Mouse (Mus musculus) cerebellum, adult 11-12 months (tissue): Measurements from ENCODE around the gene Lrch1.

ENCODE experiments used
- DNase-seq: peaks from one replicate; pipeline ENCODE4 v3.0.0; 2022

Lrch1 gene

GRCm38 (mm10) chr14:74918521-74919103, 29.1 kb downstream of the Lrch1 start:
- no peak for DNase-seq

DNA sequence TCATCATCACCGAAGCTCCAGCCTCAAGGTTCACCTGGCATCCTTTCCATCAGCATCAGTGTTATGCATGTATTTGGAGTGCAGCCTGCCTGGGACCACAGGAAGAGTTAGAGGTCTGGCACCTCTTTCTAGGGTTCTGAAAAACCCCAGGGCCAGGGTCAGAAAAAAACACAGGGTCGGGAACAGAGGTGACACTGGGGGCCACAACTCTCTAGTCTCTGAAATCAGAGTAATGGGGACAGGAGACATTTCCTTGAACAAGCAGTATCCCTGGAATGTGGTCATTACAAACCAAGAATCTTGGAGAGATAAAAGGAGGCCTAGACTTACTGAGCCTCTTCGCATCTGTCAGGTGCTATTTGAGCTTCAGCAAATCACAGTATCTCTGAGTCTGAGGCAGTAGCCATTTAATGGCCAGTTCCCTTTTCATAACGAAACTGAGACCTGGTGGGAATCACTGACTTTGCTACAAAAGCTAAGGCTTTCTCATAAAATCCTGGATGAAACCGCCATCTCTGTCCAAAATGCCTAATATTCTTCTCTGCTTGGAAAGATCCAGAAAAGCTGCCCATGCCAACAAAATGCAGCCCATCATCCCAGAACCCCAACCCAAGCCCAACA, 30.1 kb downstream of the Lrch1 start:
- no peak for DNase-seq

GRCm38 (mm10) chr14:74916691-74917090, 31.0 kb downstream of the Lrch1 start:
- no peak for DNase-seq

- no peak for DNase-seq
Measured at GRCm38 (mm10) chr14:74916075-74916474, 31.6 kb downstream of the Lrch1 start.

- DNase-seq = no peak
Measured at GRCm38 (mm10) chr14:74915658-74916057, 32.0 kb downstream of the Lrch1 start.

GRCm38 (mm10) chr14:74915025-74915424, 32.7 kb downstream of the Lrch1 start:
- no peak for DNase-seq

DNA sequence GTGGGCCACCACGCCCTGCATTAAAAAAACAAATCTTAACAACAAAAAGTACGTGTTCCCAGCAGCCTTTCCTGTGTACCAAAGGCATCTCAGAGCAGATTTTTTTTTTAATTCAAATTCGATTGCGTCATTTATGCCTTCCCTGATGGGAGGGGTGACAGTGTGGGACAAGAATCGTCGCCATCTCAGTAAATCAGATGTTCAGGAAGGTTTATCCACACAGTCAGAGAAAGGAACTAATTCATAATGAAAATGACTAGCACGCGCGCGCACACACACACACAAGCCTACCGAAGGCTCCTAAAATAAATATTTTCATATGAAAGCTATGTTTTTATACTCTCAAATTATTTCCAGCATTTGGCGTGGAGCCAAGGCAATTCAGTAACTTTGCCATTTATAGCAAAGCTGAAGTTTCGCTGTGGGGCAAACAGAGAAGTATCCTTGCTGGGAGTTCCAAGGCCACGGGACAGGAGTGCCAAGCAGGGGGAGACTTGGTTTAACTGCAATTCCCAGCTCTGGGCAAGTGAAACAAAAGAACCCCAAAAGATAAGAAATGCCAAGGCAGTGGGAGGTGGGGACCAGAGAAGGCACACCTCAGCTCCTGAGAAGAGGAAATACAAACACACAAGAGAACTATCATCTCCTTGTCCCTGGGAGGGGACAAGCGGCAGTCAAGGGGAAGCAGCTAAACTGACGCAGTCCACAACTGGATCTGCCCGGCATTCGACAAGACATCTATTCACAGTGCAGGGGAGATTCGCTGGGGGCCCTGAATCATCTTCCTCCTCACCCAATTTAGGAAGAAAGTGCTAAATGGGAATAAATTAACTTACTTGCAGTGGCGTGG, 34.1 kb downstream of the Lrch1 start:
- DNase-seq = no peak

GRCm38 (mm10) chr14:74910363-74910762, 37.3 kb downstream of the Lrch1 start:
- DNase-seq = no peak

DNA sequence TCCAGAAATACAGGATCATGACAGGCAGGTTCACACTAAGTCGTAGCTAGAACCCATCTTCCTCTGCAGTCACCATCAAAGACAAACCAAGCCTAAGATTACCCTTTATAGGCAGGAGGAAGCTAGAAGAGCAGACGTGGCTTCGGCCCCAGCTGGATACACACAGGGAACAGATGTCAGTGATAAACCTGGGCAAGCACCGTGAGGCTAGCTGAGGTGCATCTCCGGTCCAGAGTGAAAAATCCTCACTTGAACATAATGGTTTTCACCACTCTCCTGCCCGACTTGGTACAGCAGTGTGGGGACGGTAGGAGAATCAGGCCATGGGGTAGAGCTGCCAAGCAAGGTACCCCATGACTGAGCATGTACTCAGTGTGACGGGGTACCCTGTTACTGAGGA, 38.7 kb downstream of the Lrch1 start:
- no peak for DNase-seq

GRCm38 (mm10) chr14:74908250-74908649, 39.4 kb downstream of the Lrch1 start:
- DNase-seq = no peak

- DNase-seq = no peak
Measured at GRCm38 (mm10) chr14:74907706-74908105, 40.0 kb downstream of the Lrch1 start.

GRCm38 (mm10) chr14:74905990-74906389, 41.7 kb downstream of the Lrch1 start:
- DNase-seq = no peak

DNA sequence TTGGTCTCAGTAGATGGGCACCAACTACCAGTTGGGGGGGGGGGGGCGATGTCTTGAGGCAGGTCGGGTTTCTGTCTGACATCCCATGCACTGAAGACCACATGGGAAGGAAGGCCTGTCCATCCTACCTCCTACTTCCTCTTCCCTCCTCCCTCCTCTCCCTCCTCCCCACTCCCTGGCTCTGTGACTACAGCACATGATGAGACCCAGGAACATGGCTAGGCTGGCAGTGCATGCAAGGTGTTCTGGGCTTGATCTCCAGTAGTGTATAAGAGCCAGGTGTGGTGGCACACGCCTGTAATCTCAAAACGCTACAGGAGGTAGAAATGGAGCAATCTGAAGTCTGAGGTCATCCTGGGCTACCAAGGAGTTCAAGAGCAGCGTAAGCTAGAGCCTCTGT, 43.2 kb downstream of the Lrch1 start:
- DNase-seq = no peak

DNA sequence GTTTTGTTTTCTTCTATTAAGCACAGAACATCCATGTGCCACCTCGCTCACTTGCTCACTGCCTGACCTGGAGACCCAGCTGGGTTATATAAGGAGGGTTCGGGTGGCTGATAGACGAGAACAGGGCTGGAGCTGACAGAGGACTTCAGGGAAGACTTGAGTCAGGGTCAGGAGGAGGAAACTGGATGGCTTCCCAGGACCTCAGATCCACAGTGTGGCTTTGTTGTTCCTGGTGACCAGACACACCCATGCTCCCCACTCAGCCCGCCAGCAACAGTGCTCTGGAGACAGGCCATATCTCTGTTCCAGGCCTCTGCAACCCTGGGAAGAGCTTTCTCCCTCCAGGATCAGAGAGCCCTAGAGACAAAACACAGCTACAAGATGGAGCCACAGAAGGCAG, 44.6 kb downstream of the Lrch1 start:
- DNase-seq = no peak

DNA sequence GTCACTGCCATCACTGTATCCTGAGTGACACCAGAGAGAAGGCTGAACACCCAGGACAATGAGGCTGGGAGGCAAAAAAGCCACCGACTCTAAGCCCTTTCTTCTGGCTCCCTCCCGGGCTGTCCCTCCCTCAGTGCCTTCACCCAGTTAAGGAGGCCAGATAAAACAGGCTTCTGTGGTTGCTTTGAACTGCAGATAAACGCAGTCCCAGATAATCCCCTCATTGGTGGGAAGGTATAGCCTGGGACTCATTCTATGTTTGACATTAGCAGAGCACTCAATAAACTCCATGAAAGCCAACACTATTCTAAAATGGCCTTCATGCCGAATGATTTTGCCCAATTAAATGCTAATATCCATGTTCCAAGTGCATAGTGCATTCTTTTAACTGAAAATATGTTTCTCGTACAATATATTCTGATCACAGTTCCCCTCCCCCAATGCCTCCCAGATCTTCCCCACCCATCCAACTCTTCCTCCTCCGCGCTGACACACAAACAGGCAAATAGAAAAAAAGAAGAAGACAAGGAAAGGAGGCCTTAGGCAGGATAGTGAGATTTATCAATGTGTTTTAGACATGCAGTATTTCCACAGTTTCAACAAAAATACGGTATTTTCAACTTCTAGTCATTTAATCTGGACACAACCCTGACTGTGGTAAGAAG, 46.8 kb downstream of the Lrch1 start:
- DNase-seq = no peak

- DNase-seq = no peak
Measured at GRCm38 (mm10) chr14:74899953-74900704, 47.5 kb downstream of the Lrch1 start.

DNA sequence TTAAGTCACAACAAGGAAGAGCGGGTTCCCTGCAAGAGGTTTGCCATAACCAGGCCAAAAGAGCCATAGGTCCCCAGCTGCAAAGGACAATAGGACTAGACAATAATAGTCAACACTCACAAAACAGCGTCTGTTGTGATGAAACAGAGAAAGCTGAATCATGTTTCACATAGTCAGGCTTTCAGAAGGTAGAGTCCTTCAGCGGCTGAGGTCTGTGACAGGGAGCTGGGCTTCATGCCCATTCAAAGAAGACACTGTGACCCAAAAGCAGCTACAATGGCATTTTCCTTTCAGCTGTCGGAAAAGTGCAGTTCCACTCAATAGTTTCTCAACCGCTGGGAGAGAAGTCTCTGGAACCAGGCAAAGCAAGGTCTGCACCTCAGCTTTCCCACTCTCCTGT, 48.7 kb downstream of the Lrch1 start:
- no peak for DNase-seq

DNA sequence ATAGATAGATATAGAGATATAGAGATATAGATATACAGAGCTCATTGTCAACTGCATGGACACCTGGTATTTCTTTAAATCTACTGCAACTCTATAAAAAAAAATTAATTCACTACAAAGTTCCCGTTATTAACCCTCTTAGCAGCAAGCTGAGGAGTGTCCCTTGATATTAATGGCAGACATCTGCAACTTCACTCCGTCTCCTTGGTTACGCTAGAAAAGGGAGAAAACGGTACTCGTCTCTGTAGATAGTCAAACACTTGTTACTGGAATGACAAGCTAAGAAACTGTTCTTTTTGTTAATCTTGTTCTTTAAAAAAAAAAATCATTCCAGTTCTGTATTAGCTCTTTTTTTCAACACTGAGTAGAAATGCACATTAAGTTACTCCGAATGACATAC, 54.0 kb downstream of the Lrch1 start:
- DNase-seq = no peak

GRCm38 (mm10) chr14:74893085-74893648, 54.5 kb downstream of the Lrch1 start:
- DNase-seq = no peak

GRCm38 (mm10) chr14:74889304-74889703, 58.4 kb downstream of the Lrch1 start:
- no peak for DNase-seq

GRCm38 (mm10) chr14:74888103-74888502, 59.6 kb downstream of the Lrch1 start:
- DNase-seq = no peak

GRCm38 (mm10) chr14:74886453-74886852, 61.2 kb downstream of the Lrch1 start:
- no peak for DNase-seq

DNA sequence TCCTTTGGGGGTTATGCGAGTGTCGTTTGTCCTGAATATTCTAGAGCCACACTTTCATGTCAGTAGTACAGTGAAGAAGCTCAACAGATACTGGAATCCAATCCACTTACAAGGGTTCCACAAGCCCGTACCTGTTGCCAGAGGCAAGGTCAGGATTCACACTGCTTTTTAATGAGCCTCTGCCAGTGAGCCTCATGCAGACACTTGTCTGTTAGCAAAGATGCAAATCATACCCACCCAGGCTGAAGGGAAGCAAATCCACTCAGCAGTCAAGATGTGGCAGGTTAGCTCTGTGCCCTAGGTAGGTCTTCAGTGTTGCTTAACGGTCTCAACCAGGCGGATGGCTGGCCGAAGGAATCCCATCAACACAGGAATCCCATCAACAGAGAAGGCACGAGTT, 62.8 kb downstream of the Lrch1 start:
- DNase-seq = no peak
